Mouse (Mus musculus) thymus, postnatal 4 days (tissue): ENCODE measurements around the gene Wif1.

Source experiments
- DNase-seq: peaks from one replicate; pipeline ENCODE4 v3.0.0; 2021

The Wif1 gene

GRCm38 (mm10) chr10:121033826-121034568 lies at the start of gene Wif1:
Gene Wif1 (plus strand): TSS chr10:121033960.
- DNase-seq = peak; percentile 90

DNA sequence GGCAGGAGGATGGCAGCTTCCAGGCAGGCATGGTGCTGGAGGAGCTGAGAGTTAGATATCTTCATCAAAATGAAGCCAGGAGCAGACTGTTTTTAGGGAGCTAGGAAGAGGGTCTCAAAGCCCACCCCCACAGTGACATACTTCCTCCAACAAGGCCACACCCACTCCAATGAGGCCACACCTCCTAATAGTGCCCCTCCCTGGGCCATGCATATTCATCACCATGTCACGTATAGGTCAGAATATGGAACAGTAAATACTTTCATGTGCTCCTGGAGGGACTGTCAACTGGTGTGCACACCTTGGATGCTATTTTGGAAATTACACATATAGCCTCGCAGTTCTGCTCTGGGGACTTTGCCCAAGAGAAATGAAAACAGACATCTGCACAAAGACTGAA lies 31.6 kb upstream of the Wif1 start:
- DNase-seq = no peak

DNA sequence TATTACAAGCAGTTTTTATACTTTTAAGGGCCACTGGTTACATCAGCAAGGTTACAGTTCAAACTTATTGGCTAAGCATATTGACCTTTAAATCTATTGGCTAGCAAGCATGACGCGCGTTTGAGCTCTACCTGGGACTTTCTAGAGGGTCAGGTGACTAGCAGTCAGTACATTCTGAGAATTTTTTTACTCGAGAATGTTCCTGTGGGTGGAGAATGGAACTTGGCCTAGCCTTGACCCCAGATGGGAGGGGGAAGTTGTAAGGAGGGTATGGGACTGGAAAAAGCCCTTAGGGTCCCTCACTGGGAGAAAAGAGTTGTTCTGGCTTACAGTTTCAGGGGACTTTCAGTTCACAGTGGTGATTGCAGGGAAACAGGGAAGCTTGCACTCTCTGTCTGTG lies 22.3 kb upstream of the Wif1 start:
- DNase-seq = no peak

GRCm38 (mm10) chr10:121016291-121016690 lies 17.5 kb upstream of the Wif1 start:
- DNase-seq = no peak

GRCm38 (mm10) chr10:121016711-121017503 lies 16.9 kb upstream of the Wif1 start:
- DNase-seq = no peak

- no peak for DNase-seq
These were observed 10.8 kb upstream of the Wif1 start for GRCm38 (mm10) chr10:121022951-121023350.

GRCm38 (mm10) chr10:121031802-121032201 lies 2.0 kb upstream of the Wif1 start:
- peak; percentile 27 for DNase-seq

GRCm38 (mm10) chr10:121033128-121033791 lies 500 bp upstream of the Wif1 start:
- DNase-seq = peak; percentile 63

- no peak for DNase-seq
These were observed 798 bp downstream of the Wif1 start for GRCm38 (mm10) chr10:121034569-121034947.

DNA sequence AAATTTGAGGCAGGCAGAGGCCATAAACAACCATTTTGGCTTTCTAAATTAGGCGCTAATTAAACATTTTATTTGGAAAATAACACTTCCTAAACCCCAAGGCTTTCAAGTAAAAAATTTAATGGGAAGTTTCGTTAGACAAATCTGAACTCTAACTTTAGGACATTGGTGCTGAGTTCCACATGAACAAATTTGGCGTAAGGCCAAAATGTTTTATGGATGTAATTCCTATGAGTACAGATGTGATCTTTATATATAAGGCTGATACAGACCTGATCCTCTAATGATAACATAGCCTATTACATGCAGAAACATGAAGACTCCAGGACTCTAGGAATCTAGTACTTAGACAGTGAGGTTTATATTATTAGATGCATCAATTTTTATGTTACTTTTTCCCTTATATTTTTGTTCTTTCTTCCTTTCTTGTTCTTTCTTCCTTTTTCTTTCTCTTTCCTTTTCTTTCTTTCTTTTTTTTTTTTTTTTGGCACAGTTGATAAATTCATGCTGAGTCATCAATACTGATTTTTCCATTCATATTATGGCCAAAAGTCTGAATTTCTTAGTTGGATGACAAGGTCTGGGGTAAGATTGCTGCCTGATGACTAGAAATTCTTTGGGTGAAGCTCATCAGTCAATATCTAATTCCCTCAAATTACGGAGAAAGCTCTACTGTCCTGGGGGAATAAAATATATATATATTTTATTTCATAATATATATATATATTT lies 5.0 kb downstream of the Wif1 start:
- DNase-seq = no peak

DNA sequence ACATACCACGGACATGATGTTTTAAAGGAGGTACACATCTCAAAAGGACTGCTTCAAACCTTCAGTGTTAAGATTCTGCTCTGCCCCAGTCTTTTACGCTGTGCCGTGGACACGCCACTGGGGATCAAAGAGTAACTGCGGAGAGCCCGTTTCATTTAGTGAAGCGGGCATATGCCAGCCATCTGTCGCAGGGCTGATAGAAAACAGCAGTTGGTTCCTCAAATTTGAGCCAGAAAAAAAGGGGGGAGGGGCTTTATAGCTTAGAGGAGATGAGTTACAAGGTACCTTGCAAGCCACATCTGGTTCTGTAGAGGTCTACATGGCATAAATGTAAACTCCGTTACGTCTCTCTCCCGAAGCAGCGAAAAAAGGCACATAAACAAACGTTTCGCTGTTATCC lies 7.2 kb downstream of the Wif1 start:
- DNase-seq = no peak

GRCm38 (mm10) chr10:121047440-121047839 lies 13.7 kb downstream of the Wif1 start:
- no peak for DNase-seq

GRCm38 (mm10) chr10:121052076-121052475 lies 18.3 kb downstream of the Wif1 start:
- no peak for DNase-seq

- peak; percentile 8 for DNase-seq
These were observed 21.9 kb downstream of the Wif1 start for GRCm38 (mm10) chr10:121055452-121056188.

- no peak for DNase-seq
These were observed 23.1 kb downstream of the Wif1 start for GRCm38 (mm10) chr10:121056823-121057222.

- no peak for DNase-seq
These were observed 25.6 kb downstream of the Wif1 start for GRCm38 (mm10) chr10:121059043-121060003.

GRCm38 (mm10) chr10:121061336-121061835 lies 27.6 kb downstream of the Wif1 start:
- DNase-seq = no peak

DNA sequence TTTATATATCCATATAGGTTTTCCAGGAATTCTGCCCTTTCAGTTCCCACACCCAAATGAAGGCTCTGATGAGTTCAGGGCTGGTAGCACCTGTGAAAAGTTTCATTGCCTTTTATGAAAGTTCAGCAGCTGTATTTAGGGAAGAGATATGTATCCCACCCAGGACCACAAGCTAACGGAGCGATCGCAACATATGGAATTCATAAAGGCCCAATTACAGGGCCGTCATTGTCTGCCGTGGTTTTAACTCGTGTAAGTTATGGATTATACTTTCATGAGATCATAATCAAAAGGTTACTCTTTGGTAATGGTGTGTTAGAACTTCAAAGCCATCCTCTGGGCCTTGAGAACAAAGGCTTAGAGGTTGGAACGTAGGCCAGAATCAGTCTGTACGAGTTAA lies 28.9 kb downstream of the Wif1 start:
- no peak for DNase-seq

- no peak for DNase-seq
These were observed 33.7 kb downstream of the Wif1 start for GRCm38 (mm10) chr10:121067416-121067951.

- DNase-seq = no peak
These were observed 34.2 kb downstream of the Wif1 start for GRCm38 (mm10) chr10:121068003-121068402.

DNA sequence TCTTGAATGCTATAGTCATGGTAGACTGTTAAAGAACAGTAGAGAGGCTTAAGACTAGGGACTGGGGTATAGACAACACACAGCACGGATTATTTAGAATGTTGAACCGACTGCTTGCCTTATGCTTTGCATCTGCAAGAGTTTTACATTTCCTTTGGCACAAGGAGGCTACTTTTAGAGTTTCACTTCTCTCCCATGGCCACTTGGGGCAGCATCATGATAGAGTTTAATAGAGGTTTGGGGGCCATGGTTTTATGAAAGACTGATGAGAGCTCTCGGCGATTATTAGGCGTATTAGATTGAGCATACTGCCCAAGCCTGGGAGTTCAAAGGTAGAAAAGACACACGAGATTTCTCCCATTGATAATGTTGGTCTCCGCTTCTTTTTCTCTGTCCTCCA lies 37.0 kb downstream of the Wif1 start:
- DNase-seq = no peak
